Mouse (Mus musculus) spleen, postnatal 14 days (tissue): ENCODE measurements around the gene Sfxn2.
"Not testable (repeated sequence)": the region's sequence is repeated elsewhere in the genome, so short reads cannot be mapped to it uniquely, and the experiment has no call there.

ENCODE experiments used
- DNase-seq, 2 experiments: peaks; one replicate each; pipeline ENCODE4 v3.0.0; 2021 to 2022; ENCODE audit warnings: low spot score in 2 of 2

Gene Sfxn2

DNA sequence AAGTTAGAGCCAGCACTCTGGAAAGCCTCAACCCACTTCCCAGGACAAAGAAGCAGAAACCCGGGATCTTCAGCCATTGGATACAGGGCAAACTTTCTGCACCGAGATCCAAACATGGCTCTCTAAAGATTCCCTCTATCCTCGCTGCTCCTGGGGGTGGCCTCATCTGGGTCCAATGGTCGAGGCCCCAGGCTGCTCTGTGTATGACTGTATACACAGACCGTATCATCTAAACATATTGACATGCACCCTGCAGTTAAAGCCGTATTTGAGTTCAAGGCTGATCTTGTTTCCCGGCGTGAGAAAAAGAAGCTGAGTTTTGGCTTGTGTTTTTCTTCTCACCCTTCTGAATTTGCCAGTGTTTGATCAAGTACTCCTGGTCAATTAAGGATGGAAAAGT is 30.4 kb upstream of the Sfxn2 start:
- no peak for DNase-seq

DNA sequence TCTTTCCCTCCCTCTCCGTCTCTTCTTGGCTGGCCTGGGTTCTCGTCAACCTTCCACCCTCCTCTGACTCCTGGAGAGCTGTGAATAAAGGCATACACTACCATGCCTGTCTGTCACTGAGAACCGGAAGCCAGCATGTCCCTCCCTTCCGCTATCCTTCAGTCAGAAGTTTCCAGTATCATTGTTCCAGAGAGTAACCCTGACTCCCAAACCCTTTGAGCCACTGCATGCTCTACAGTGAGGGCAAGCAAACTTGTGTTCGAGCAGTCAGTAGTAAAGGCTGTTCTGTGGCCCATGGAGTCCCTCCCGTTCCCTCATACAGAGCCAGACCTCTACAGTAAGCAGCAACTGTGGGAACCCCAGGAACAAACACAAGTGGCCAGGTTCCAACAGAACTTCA is 25.6 kb upstream of the Sfxn2 start:
- DNase-seq = no peak

DNA sequence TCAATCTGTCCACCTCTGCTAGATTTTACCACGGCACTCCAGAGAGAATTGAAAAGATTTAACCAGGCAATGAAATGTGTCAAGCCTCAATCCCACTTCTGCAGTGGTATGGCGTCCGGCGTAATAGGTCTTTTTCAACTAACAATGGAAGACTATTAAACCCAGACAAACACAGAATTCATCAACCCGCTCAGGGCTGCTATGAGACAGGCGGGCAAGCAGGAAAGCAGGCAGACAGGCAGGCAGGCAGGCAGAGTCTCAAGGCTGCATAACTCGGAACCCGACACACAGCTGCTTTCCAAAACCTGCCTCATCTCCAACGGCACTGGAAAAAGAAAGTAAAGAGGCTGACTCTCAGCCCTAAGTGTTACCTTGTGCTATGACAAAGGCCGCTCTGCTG is 25.1 kb upstream of the Sfxn2 start:
- no peak for DNase-seq

DNA sequence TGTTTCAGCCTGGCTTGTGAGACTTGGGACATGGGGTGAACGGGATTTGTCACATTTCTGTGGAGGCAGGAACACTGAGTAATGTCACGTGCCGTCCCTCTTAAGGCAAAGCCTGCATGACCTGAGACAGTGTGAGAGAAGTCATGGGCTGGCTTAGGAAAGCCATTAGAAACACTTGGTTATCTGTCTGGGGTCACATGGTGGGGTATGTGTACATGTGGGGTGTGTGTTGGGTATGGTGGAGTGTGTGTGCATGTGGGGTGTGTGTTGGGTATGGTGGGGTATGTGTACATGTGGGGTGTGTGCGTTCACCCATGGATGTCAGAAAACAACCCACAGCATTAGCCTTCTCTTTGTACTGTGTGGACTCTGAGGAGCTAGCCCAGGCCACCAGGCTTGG is 22.8 kb upstream of the Sfxn2 start:
- no peak for DNase-seq

DNA sequence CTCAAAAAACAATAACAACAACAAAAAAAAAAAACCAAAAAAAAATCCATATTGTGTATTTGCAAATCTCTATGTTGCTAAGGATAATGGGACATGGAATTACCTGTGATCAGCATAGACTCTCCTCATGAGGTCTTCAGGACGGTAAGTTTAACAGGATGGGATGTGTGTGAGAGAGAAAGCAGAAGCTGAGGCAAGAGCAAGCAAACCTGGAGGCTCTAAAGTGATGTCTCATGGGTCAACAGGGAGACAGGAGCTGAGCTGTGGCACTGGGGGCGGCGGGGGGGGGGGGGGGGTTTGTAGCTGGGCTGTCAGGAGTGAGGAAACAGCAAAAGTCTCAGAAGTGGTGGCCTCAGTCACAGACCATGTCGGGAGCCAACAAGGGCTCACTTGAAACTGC is 20.7 kb upstream of the Sfxn2 start:
- no peak for DNase-seq

DNA sequence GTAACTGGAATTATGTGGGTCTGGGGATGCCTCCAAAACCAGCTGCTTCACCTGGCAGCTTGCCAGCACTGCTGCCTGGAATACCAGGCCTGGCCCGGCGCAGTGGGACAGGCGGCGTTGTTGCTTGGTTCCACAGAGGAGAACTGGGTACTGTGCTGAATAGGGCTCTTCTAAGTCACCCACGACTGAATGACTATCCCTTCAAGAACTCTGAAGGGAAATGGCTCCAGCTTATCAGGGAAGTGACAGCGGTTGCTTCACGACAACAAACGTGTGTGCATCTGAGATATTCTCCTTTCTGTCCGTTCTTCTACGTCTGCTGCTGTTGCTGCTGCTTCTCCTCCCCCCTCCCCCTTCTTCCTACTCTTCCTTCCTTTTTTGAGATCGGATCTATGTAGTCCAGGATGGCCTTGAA is 19.6 kb upstream of the Sfxn2 start:
- no peak for DNase-seq

DNA sequence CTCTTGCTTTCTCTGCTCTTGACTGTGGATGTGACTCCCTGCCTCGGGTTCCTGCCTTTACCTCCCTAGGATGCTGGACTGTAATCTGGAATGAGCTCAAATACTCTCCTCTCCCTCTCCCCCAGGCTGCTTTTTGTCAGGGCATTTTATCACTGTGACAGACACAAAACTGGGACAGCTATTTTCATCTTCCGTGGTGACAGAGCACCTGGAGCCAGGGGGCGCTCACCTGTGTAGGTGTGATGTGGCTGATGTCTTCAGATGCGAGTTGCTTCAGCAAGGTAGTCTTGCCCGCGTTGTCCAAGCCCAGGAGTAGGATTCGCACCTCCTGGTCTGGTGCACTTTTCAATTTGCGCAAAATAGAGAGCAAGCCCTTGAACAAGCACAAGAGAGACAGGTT is 15.2 kb upstream of the Sfxn2 start:
- DNase-seq = no peak

DNA sequence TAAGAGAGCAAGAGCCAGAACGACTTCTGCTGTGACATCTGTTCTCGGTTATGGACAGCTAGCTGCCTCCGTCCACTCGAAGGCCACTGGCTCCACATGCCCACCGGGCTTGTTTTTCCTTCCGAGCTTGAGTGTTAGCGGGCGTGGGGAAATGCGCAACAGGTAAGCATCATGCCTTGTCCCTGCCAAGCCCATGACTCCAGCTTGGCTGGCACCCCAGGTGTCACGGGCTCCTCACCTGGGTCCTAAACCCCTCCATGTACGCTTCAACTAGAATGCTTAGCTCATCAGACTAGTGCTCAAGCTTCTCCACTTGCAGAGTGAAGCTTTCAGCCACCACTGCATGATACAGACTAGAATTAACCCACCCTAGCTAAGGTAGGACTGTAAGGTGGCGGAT is 14.5 kb upstream of the Sfxn2 start:
- no peak for DNase-seq

DNA sequence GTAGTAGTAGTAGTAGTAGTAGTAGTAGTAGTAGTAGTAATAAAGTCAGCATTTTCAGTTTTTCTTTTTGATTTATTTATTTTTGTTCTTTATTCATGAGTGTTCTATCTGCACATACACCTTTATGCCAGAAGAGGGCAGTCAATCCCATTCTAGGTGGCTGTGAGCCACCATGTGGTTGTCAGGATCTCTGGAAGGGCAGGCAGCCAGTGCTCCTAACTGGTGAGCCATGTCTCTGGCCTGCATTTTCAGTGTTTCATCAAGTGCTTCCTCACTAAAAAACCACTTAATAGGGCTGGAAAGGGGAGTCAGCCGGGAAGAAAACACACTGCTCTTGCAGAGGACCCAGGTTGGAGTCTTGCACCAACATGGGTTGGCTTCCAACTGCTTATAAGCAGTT is 11.0 kb upstream of the Sfxn2 start:
- DNase-seq = peak in 1 of 2 experiments; percentile 35

DNA sequence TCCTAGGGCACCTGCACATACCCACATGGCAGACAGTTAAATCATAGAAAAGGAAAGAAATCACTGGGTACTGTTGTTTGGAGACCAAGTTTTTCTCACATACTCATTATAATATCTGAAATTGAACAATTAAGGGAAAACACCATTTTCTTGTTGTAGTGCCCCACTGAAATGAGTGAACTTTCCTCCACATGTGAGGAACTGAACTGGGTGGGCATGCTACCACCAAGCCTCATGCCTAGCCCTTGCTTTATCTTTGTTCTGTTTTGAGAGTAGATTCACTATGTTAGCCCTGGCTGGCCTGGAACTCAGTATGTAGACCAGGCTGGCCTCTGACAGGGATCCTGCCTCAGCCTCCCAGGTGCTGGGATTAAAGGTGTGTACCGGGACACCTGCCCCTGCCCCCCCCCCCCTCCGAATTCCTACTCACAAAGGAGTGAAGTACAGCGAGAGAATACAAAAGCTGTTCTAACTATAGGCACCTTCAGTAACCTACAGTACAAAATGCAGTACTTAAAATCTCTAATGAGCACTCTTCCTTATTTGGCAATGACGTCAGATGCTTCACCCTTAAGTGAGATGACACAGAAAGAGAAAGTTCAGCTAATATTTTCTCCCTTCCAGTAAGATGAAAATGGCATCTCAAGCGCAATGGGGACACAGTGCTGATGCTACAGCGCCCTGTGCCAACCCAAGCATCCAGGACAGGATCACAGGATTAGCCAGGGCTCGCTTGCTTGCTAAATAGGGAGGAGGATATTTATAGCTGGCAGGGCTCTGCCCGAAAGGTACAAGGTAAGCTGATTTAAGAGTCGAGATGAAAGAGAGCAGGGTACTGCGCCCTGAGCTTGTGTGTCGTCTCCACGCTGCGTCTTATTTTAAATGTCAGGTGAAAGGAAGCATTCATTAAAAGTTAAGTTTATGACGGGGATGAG is 10.3 kb upstream of the Sfxn2 start:
- no peak for DNase-seq

DNA sequence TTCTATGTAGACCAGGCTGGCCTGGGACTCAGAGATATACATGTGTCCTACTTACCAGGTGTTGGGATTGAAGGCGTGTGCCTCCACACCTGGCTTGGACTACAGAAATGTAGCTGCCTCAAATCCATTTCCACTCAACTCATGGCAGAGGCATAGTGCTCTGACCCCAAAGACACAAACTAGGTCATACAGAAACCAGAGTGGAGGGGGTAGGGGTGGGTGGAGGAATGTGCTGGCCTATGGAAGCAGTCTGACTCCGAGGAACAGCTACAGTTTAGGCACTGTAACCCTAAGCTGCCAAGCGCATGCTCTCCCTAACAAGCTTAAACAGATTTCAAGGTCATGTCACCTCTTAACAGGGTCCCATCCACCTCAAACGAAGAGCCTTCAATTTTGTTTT is 9.6 kb upstream of the Sfxn2 start:
- DNase-seq = no peak

DNA sequence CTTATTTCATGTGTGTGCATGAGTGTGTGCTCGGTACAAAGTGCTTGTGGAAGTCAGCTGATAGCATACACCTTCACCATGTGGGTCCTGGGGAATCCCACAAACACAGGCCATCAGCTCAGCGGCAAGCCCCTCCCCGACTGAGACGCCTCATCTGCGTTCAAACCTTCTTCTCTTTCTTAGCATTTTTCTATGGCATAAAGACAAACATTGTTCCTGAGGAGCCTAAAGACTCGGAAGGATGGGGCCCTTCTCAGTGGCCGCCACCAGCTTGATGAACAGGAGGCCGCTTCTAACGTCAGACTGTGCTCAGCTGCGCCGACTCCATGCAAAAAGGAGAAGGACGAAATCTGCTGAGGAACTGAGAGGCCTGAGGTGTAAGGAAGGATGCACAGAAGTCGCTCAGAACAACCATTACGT is 9.1 kb upstream of the Sfxn2 start:
- no peak for DNase-seq

DNA sequence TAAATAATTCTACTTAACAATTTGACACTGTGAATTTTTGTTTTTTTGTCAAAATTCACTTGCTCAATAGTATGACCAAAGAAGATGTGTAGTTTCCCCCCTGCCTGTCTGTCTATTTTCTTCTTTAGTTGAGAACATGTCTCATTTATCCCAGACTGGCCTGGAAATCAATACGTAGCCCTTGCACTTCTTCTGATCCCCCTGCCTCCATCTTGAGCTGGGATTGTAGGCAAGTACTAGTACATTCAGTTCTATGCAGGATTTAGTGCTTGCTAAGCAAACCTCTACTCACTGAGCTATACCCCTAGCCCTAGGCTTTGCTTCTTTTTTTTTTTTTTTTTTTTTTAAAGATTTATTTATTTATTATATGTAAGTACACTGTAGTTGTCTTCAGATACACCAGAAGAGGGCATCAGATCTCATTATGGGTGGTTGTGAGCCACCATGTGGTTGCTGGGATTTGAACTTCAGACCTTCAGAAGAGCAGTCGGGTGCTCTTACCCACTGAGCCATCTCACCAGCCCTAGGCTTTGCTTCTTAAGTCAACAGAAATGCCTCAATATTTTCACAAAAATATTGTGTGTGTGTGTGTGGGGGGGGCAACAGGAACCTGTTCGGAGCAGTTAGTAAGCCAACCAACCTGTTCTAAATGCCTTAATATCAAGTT is 1.8 kb upstream of the Sfxn2 start:
- DNase-seq = not testable (repeated sequence)

DNA sequence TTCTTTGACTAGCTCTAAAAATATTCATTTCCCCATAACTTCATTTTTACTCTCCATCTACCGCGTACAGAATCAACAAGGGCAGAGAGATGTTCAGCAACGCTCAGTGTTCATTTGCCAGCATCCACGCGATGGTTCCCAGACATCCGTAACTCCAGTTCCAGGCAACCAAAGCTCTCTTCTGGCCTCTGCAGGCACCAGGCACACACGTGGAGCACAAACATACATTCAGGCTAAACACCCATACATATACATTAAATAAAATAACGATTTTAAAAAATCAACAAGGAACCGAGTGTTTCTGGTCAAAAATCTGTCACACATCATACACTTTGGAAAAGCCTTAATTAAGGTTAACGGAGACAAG is 1.3 kb upstream of the Sfxn2 start:
- DNase-seq = no peak

DNA sequence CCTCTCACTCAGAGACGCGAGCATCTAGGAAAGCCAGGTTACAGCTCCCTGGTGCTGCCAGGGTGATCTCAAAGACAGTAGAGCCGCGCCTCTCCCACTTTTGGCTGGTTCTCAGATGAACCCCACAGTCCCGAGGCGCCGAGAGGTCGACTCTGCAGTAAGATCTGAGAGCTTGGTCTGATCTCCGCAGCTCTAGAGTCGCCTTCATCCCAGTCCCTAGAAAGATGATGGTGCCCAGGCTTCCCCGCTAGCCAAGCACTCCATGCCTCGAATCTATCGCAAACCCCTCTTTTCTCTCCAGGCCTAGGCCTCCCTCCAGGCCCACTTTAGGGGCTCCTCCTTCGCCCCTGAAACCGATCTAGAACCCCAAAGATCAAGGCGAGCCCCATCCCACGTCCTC is 617 bp upstream of the Sfxn2 start:
- no peak for DNase-seq

DNA sequence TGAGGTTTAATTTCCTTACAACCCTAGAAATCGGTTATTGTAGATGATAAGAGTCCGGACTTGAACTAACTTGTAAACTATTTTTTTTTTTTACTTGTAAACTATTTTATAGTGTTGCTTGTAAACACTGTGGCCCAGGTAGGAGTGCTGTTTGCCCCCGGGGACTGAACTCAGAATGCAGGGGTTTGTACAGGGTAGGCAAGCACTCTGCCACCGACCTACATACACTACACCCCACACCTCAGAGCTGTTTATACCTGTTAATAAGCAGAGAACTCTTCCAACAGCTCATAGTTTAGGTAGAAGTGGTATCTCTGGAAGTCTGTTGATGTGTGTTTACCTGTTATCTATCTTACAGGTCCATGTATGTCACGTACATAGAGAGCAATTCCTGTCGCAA is 825 bp downstream of the Sfxn2 start:
- no peak for DNase-seq

DNA sequence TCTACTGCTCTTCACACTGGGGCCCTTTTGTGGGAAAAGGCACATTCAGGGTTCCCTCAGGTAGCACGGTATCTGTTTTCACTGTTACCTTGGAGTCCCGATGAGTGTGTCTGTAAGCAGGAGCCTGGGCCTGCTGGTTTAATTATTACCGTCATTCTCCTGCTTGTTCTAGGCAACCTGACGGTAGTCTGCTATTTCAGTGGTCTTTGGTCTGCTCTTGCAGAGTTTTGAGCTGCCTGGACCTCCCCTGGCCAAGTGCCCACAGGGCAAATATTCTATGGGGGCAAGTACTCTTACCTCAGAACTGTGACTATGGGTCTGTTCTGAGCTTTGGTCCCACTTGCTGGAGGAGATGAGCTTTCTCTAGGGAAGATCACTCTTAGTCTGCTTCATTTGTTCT is 2.0 kb downstream of the Sfxn2 start:
- no peak for DNase-seq

DNA sequence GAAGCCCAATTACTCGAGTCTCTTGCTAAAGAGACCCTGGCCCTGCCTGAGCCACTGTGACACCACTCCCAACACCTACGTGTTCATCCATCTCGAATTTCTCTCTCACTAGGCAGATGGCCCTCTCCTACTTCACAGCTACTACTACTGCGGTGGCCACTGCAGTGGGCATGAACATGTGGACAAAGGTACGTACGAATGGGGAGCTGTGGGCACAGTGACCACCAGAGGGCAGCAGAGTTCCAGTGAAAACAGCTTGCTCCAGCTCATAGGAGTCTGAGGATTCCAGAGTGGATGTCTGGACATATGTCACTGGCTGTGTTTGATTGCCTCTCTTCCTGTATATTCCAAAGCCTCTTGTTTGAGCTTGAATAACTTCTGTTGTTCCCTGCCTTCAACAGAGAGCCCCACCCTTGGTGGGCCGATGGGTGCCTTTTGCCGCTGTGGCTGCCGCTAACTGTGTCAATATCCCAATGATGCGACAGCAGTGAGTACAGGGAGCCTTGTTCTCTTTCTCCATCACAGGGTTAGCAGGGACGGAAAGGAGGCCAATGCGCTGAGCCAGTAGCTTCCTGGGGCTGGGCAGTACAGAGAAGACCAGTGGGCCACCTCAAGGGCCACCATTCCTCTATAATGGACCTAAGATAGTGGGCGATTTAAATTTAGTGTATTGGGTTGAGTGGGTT is 14.8 kb downstream of the Sfxn2 start:
- peak; percentile 54 to 79 for DNase-seq

DNA sequence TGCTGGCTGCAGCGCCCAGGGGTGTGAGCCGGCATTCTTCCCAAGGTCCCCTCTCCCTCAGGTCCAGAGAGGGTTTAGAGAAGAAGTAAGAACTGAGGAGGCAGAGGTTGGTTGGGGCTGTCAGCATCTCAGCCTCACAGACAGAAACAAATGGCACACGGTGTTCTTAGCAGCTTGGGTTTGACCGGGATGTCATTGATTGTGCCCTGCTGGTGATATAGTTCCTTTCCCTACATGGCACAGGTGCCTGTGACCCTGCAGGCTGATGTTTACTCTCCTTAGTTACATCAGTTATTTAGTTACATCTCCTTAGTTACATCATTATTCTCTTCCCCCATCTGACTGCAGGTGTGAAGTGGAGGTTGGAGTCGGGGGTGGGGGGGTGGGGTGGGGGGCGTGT is 18.4 kb downstream of the Sfxn2 start:
- no peak for DNase-seq

DNA sequence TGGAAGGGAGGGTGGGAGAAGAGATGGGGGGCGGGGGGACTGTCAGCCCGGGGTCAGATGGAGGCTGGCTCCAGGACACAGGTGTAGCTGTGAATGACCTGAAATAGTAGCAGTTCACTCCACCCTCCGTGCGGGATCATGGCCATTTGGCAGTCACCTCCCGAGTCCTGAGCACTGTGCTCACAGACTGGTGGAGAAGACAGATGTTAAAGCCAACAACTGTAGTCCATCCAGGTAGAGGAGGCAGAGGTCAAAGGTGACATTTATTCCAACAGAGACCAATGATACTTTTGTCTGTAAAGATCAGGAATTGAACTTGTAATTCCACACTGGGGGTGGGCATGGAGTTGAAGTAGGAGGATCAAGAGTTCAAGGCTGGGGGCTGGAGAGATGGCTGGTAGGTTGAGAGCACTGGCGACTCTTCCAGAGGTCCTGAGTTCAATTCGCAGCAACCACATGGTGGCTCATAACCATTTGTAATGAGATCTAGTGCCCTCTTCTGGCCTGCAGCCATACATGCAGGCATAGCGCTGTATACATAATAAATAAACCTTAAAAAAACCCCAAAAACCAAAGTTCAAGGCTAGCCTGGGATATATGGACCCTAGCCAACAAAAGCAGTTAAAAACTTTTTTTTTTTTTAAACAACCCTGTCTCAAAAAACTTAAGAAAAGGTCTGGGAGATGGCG is 19.7 kb downstream of the Sfxn2 start:
- DNase-seq = no peak

DNA sequence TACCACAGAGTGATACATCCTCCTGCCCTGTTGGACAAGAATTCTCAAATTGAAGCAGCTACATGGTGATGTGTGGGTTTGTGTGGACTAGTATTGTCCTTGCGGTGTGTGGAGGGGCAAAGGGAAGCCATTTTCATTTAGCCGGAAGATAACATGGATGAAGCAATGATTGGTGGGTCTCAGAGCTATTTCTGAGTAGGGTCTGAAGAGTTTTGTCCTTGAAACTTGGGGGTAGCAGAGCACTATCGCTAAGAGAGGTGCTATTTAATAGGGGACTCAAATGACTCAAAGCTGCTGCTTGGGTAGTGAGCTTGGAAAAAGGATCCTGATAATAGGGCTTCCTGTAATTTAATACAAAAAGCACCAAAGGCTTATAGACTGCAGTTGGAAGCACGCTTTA is 25.0 kb downstream of the Sfxn2 start:
- no peak for DNase-seq

DNA sequence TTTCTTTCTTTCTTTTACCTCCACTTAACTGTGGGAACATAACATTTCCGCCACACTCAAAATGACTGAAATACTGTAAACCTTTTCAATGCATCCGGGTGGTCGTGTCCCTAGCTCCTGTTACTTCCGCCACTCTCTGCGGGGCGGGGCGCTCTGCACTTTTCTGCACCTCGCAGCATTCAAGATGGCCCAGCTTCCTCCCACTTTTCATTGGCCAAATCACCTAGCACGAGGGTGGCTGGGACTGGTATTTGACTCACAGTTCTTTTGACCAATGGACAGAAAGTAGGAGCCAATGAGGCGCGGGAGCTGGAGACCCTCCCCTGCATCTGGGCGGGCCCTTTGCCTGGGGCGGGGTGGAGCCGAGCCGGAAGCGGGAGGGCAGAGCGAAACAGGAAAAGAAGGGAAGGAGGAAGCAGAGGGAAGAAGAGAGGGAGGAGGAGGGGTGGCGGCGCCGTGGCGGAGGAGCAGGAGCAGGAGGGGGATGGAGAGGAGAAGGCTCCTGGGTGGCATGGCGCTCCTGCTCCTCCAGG is 25.6 kb downstream of the Sfxn2 start, which contains the start of gene Wbp1l:
Wbp1l (plus strand) TSS at position 365 of the 533 bp plus-strand sequence.
- DNase-seq = peak; percentile 84 to 87
